ENCODE assay signal across 26 mouse cellular contexts in genomic region chr17:50416538-50417113, GRCm38 (mm10).
DNase-seq lines count a peak whose midpoint lies in the region; ATAC-seq and TF ChIP-seq lines count a peak whose summit lies in the region.
"Had no signal": no experiment of that assay in that cellular context is flagged by ENCODE, and none has a peak within 500 bp of the region (broad histone marks: within the 10 kb centered on the region; RNA-seq: fewer than 3 reads in every experiment).

No protein-coding gene starts in this region.

- no peak overlapping the region for H3K9ac ChIP-seq in intestine, embryonic 15.5 days
- no peak overlapping the region for H3K9ac ChIP-seq in intestine, postnatal 0 days (ENCODE audit: low read depth, low read length)
- H3K9ac ChIP-seq: embryonic facial prominence, embryonic 12.5 days; embryonic facial prominence, embryonic 15.5 days; forebrain, postnatal 0 days; heart, embryonic 13.5 days; hindbrain, embryonic 12.5 days; hindbrain, embryonic 15.5 days had no signal

- no peaks in the 10 kb centered on the region for H3K79me2 ChIP-seq in macrophage (ENCODE audit: inconsistent target)

- no peaks in the 10 kb centered on the region for H3K4me1 ChIP-seq in intestine, embryonic 15.5 days (replicated peaks)
- no peaks in the 10 kb centered on the region for H3K4me1 ChIP-seq in intestine, postnatal 0 days (replicated peaks; ENCODE audit: control insufficient read depth, insufficient read depth, low read length)
- H3K4me1 ChIP-seq: embryonic facial prominence, embryonic 12.5 days; embryonic facial prominence, embryonic 15.5 days; heart, embryonic 10.5 days; heart, embryonic 13.5 days; hindbrain, embryonic 12.5 days; hindbrain, embryonic 15.5 days had no signal

- WGBS in intestine, embryonic 15.5 days: 62% methylated on average over 3 of the region's 3 CpGs
- 56% methylated on average over 3 of the region's 3 CpGs for WGBS in intestine, postnatal 0 days
- 88% methylated on average over 3 of the region's 3 CpGs for WGBS in macrophage (ENCODE audit: missing documents)

- H3K27ac ChIP-seq in intestine, embryonic 15.5 days: no peak overlapping the region
- H3K27ac ChIP-seq in intestine, postnatal 0 days (ENCODE audit: low read depth, low read length): no peak overlapping the region
- peak overlapping the region; percentile 87 for H3K27ac ChIP-seq in macrophage
- H3K27ac ChIP-seq: embryonic facial prominence, embryonic 12.5 days; embryonic facial prominence, embryonic 15.5 days; heart, adult 2 months; heart, embryonic 10.5 days; heart, embryonic 13.5 days; hindbrain, embryonic 12.5 days; hindbrain, embryonic 15.5 days had no signal

- H3K4me3 ChIP-seq in intestine, embryonic 15.5 days (replicated peaks): no peak overlapping the region
- H3K4me3 ChIP-seq in intestine, postnatal 0 days (ENCODE audit: low read depth, low read length): no peak overlapping the region
- H3K4me3 ChIP-seq in macrophage (ENCODE audit: inconsistent target): no peak overlapping the region
- H3K4me3 ChIP-seq: embryonic facial prominence, embryonic 12.5 days; embryonic facial prominence, embryonic 15.5 days; heart, adult 2 months; heart, embryonic 10.5 days; heart, embryonic 13.5 days; hindbrain, embryonic 12.5 days; hindbrain, embryonic 15.5 days had no signal

- H3K27me3 ChIP-seq in intestine, embryonic 15.5 days (replicated peaks): no peaks in the 10 kb centered on the region
- H3K27me3 ChIP-seq in intestine, postnatal 0 days (replicated peaks; ENCODE audit: control insufficient read depth, insufficient read depth, low read length): no peaks in the 10 kb centered on the region
- H3K27me3 ChIP-seq: CH12.LX; embryonic facial prominence, embryonic 12.5 days; embryonic facial prominence, embryonic 15.5 days; heart, embryonic 13.5 days; hindbrain, embryonic 12.5 days; hindbrain, embryonic 15.5 days; Patski had no signal

- no peaks in the 10 kb centered on the region for H3K36me3 ChIP-seq in intestine, embryonic 15.5 days
- H3K36me3 ChIP-seq in intestine, postnatal 0 days (ENCODE audit: control insufficient read depth, insufficient read depth): no peaks in the 10 kb centered on the region
- no peaks in the 10 kb centered on the region for H3K36me3 ChIP-seq in macrophage (ENCODE audit: inconsistent target)
- H3K36me3 ChIP-seq: embryonic facial prominence, embryonic 12.5 days; embryonic facial prominence, embryonic 15.5 days; heart, embryonic 10.5 days; heart, embryonic 13.5 days; hindbrain, embryonic 12.5 days; hindbrain, embryonic 15.5 days had no signal

- no peaks in the 10 kb centered on the region for H3K9me3 ChIP-seq in intestine, embryonic 15.5 days
- H3K9me3 ChIP-seq in intestine, postnatal 0 days (ENCODE audit: control insufficient read depth): no peaks in the 10 kb centered on the region
- H3K9me3 ChIP-seq: embryonic facial prominence, embryonic 12.5 days; embryonic facial prominence, embryonic 15.5 days; heart, embryonic 10.5 days; hindbrain, embryonic 12.5 days; hindbrain, embryonic 15.5 days had no signal

- 0 out of 2 replicates have a peak, but pooled peaks have one; percentile 31 for ATAC-seq in intestine, embryonic 15.5 days
- ATAC-seq in intestine, postnatal 0 days: no peak
- no peak for ATAC-seq in inflammation-experienced regulatory T-cells, adult 6 months
- ATAC-seq: forebrain, embryonic 14.5 days; forebrain, postnatal 0 days; intestine, embryonic 16.5 days; Patski had no signal

- H3K4me2 ChIP-seq in intestine, embryonic 15.5 days (replicated peaks): no peak overlapping the region
- no peak overlapping the region for H3K4me2 ChIP-seq in intestine, postnatal 0 days (replicated peaks; ENCODE audit: low read depth)
- H3K4me2 ChIP-seq: embryonic facial prominence, embryonic 12.5 days; embryonic facial prominence, embryonic 15.5 days; heart, embryonic 13.5 days; hindbrain, embryonic 12.5 days; hindbrain, embryonic 15.5 days had no signal

- DNase-seq in R1 (ENCODE audit: low read depth, low spot score): peak; percentile 50
- no peak for DNase-seq in gastrocnemius, adult 18-20 months (ENCODE audit: low spot score)
- DNase-seq: adrenal gland, adult 8-10 months; adrenal gland, postnatal 36 days; cerebellum, adult 11 months; cerebellum, adult 2 months; cerebellum, adult 9-11 months; cerebellum, postnatal 25 days; forebrain, postnatal 0 days; gastrocnemius, postnatal 25 days; heart, adult 2 months; kidney, adult 2 months had no signal

- no peak for TF ChIP-seq CTCF in intestine, postnatal 0 days (IDR thresholded peaks at IDR 0.05; ENCODE audit: low read depth)
